Mouse (Mus musculus): ENCODE results near the gene Disp2. TPM values are rescaled to one million over a fixed set of nuclear protein-coding genes. Genes with fewer than 3 reads are reported as not detected.

Disp2 gene
- total and polyA plus RNA-seq, 3 experiments = 0.15 to 0.43 TPM; not detected in 1

GRCm38 (mm10) chr2:118805137-118805536 is 25.6 kb downstream of the Disp2 start (continued):
- TF ChIP-seq CHD1 (IDR thresholded peaks at IDR 0.05; ENCODE audit: low read depth, low read length) = no peak
- TF ChIP-seq POLR2AphosphoS2 (IDR thresholded peaks at IDR 0.05; ENCODE audit: low read length) = no peak

DNA sequence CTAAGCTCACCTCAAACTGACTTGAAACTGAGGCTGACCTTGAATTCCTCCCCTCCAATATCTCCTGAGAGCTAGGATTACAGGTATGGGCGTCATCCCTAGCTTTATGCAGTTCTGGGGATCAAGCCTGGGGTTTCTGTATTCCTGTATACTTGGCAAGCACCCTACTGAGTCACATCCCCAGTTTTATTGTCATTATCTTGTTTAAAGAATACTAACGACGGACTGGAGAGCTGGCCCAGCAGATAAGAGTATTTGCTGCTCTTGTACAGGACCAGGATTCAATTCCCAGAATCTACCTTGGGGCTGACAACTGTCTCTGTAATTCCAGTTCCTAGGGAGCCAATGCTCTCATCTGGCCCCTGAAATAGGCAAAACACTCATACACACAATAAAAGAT is 26.2 kb downstream of the Disp2 start:
- DNase-seq (ENCODE audit: low read depth, low spot score) = peak; percentile 62
- TF ChIP-seq ZNF384 (IDR thresholded peaks at IDR 0.05; ENCODE audit: low read depth, low read length) = no peak
- TF ChIP-seq ETS1 (IDR thresholded peaks at IDR 0.05; ENCODE audit: low read depth, low read length) = no peak
- TF ChIP-seq UBTF (IDR thresholded peaks at IDR 0.05; ENCODE audit: borderline replicate concordance, insufficient read depth, low read depth, low read length) = no peak
- no peak for TF ChIP-seq MYB (IDR thresholded peaks at IDR 0.05; ENCODE audit: low read depth, low read length)
- TF ChIP-seq SMC3 (IDR thresholded peaks at IDR 0.05; ENCODE audit: low read depth, low read length) = no peak
- peak; percentile 20; the same call in 1 of the 2 replicates for TF ChIP-seq TAL1 (IDR thresholded peaks at IDR 0.05; ENCODE audit: low read length)
- peak in 1 of 2 experiments; percentile 40; a peak in 1 of 4 replicates for TF ChIP-seq EP300 (IDR thresholded peaks at IDR 0.05; ENCODE audit: low read depth in 1 of 2, low read length in 2 of 2)
- 0 out of 2 replicates have a peak, but pooled peaks have one; percentile 11 for TF ChIP-seq GATA1 (IDR thresholded peaks at IDR 0.05; ENCODE audit: low read depth, low read length)
- no peak for TF ChIP-seq USF2 (IDR thresholded peaks at IDR 0.05; ENCODE audit: borderline replicate concordance in 1 of 2, insufficient read depth in 1 of 2, low read depth in 1 of 2, low read length in 2 of 2)
- TF ChIP-seq CTCF (IDR thresholded peaks at IDR 0.05 in 2 of 3, conservative IDR thresholded peaks at IDR 0.05 in 1 of 3; ENCODE audit: control insufficient read depth in 1 of 3, insufficient read depth in 1 of 3, low read depth in 2 of 3, low read length in 3 of 3, poor library complexity in 1 of 3, severe bottlenecking in 1 of 3) = no peak
- no peak for TF ChIP-seq MAX (IDR thresholded peaks at IDR 0.05; ENCODE audit: low read length)
- TF ChIP-seq CHD1 (IDR thresholded peaks at IDR 0.05; ENCODE audit: low read depth, low read length) = no peak
- no peak for TF ChIP-seq MEF2A (IDR thresholded peaks at IDR 0.05; ENCODE audit: extremely low read depth, insufficient replicate concordance, low read depth, low read length, poor library complexity, severe bottlenecking)
- TF ChIP-seq JUND (IDR thresholded peaks at IDR 0.05; ENCODE audit: low read depth, low read length) = no peak
- TF ChIP-seq USF1 (IDR thresholded peaks at IDR 0.05; ENCODE audit: low read depth, low read length) = no peak
- TF ChIP-seq POLR2AphosphoS2 (IDR thresholded peaks at IDR 0.05; ENCODE audit: low read length) = no peak
- no peak for TF ChIP-seq KAT2A (conservative IDR thresholded peaks at IDR 0.05; ENCODE audit: low read depth, low read length)
- TF ChIP-seq E2F4 (IDR thresholded peaks at IDR 0.05; ENCODE audit: borderline replicate concordance, low read depth, low read length) = no peak
- Histone ChIP-seq H3K27ac (ENCODE audit: control insufficient read depth, low read depth, low read length) (peak overlapping the region; percentile 91), H3K36me3 (ENCODE audit: control insufficient read depth in 1 of 2, insufficient read depth in 2 of 2, low read length in 2 of 2) (peaks cover 0 to 43% of the 10 kb centered on the region in 2 experiments; a peak in 2 of 4 replicates), H3K9ac (ENCODE audit: control insufficient read depth, low read depth, low read length, poor library complexity, severe bottlenecking) (peak overlapping the region; percentile 21; the same call in 1 of the 2 replicates), H3K79me2 (ENCODE audit: control insufficient read depth, insufficient read depth, low read length, poor library complexity) (no peaks in the 10 kb centered on the region), H3K27me3 (ENCODE audit: control insufficient read depth in 1 of 2, insufficient read depth in 2 of 2, low read length in 2 of 2) (no peaks in the 10 kb centered on the region), H3K9me3 (replicated peaks; ENCODE audit: insufficient read depth, low read length) (no peaks in the 10 kb centered on the region), H3K4me1 (ENCODE audit: control insufficient read depth in 1 of 2, insufficient read depth in 2 of 2, low read length in 2 of 2) (peaks cover 18 to 41% of the 10 kb centered on the region in 2 experiments), H3K4me3 (ENCODE audit: control insufficient read depth in 1 of 2, insufficient read depth in 1 of 2, low read depth in 2 of 2, low read length in 2 of 2) (no peak overlapping the region)

Data from MEL (cell line).